Mouse (Mus musculus) kidney, adult 2 months (tissue): ENCODE results near the gene Pdss2. TPM values are rescaled to one million over a fixed set of nuclear protein-coding genes. Genes with fewer than 3 reads are reported as not detected.

Experiments
- DNase-seq: peaks from one replicate; pipeline ENCODE4 v3.0.0; 2021
- H3K27ac ChIP-seq: fragments of 200-500 bp; 2 replicates; pipeline ENCODE4 v1.5.1; 2012; ENCODE audit warnings: low read depth, low read length, control low read depth, inconsistent platforms; ENCODE audit not compliant: insufficient read depth
- H3K27me3 ChIP-seq: fragments of 200-500 bp; replicated peaks from 2 replicates; pipeline ENCODE4 v1.6.1; 2012; ENCODE audit warnings: mild to moderate bottlenecking, moderate library complexity, low read length, inconsistent platforms; ENCODE audit not compliant: control insufficient read depth, insufficient read depth
- H3K36me3 ChIP-seq: fragments of 200-500 bp; 2 replicates; pipeline ENCODE4 v1.6.1; 2012; ENCODE audit warnings: mild to moderate bottlenecking, moderate library complexity, low read length, inconsistent platforms; ENCODE audit not compliant: control insufficient read depth, insufficient read depth
- H3K4me1 ChIP-seq: fragments of 200-500 bp; 2 replicates; pipeline ENCODE4 v1.6.1; 2011; ENCODE audit warnings: low read length; ENCODE audit not compliant: control insufficient read depth, insufficient read depth
- H3K4me3 ChIP-seq: fragments of 200-500 bp; 2 replicates; pipeline ENCODE4 v1.5.1; 2011; ENCODE audit warnings: mild to moderate bottlenecking, low read depth, low read length, control low read depth; ENCODE audit not compliant: insufficient read depth
- CTCF ChIP-seq: fragments of 200-500 bp; conservative IDR thresholded peaks from 2 replicates; pipeline ENCODE4 v1.5.1; 2011; ENCODE audit warnings: low read depth, mild to moderate bottlenecking, control low read depth, low read length, moderate library complexity, mixed read lengths; ENCODE audit not compliant: insufficient read depth, insufficient read length
- POLR2A ChIP-seq: fragments of 200-500 bp; IDR thresholded peaks from one replicate; pipeline ENCODE4 v1.6.1; 2011; ENCODE audit warnings: low read depth, low read length, control low read depth
- WGBS: fragments of 180-500 bp; shearing (Covaris S2); methylation state at CpG from one replicate; pipeline ENCODE4 v1.1.7; 2018; 5-methylcytosine and 5-hydroxymethylcytosine counted together
- polyA plus RNA-seq: library from polyadenylated mRNA; depleted of rRNA; stranded (reverse); fragments of >200 nt; gene quantifications from 2 replicates; pipeline ENCODE4 v1.2.3, GENCODE M21; 2012

Gene Pdss2
- polyA plus RNA-seq, 1 experiment, result 16.8 TPM

DNA sequence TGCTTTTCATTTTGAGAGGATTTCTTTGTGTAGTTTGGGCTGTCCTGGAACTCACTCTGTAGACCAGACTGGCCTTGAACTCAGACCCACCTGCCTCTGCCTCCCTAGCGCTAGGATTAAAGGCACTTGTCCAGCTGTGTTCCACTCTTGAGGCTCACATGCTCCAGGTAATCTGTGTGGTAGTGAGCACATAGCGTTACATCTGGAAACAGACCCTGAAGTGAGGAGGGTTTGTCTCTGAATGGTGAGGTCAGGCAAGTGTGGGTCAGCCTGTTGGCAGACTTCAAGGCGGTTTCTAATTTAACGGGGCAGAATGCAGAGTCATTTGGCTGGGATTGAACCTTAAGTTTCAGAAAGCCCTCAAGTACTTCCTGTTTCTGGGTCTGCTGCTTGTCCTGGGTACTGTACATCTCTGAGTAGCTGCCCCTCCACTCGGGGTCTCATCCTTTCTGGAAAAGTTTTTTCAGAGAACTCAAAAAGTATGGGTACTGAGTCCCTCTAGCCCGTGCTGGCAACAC, 264.5 kb downstream of the Pdss2 start:
- Histone ChIP-seq H3K27me3 (no peaks in the 10 kb centered on the region), H3K36me3 (no peaks in the 10 kb centered on the region), H3K4me1 (peaks cover 26% of the 10 kb centered on the region), H3K27ac (no peak overlapping the region), H3K4me3 (no peak overlapping the region)
- no peak for DNase-seq
- TF ChIP-seq POLR2A (no peak), CTCF (no peak)
- WGBS, result 68% methylated on average over 6 of the region's 6 CpGs

DNA sequence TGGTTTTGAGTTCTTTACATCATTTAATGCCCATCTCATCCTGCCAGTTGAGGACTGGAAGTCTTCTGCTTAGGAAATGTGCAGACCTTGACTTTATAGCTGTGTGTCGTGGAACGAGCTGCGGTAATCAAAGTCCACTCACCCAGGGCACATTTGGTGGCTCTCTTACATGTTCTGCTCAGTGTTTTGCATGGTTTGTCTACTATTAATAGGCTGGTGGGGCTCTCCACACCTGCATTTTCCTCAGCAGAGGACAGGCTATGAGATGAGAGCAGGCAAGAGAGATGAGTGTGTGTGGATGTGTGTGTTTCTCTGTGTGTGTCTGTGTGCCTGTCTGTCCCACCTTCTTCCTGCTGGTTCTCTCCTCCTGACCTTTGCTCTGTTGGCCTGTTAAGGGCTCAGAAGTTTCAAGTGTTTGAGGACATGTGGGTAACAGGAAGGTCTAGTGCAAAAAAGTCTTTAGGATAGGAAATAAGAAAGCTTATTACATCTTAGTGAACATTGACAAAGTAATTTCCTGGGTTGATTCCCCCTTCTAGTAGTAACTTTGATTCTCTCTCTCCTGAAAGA, 266.2 kb downstream of the Pdss2 start:
- no peaks in the 10 kb centered on the region for H3K27me3 ChIP-seq
- H3K36me3 ChIP-seq, result no peaks in the 10 kb centered on the region
- H3K27ac ChIP-seq, result peak overlapping the region; percentile 55; the same call in 1 of the 2 replicates
- 44% methylated on average over 3 of the region's 3 CpGs for WGBS
- TF ChIP-seq CTCF (no peak), POLR2A (no peak)
- H3K4me1 ChIP-seq, result peaks cover 31% of the 10 kb centered on the region
- H3K4me3 ChIP-seq, result no peak overlapping the region
- peak; percentile 69 for DNase-seq

DNA sequence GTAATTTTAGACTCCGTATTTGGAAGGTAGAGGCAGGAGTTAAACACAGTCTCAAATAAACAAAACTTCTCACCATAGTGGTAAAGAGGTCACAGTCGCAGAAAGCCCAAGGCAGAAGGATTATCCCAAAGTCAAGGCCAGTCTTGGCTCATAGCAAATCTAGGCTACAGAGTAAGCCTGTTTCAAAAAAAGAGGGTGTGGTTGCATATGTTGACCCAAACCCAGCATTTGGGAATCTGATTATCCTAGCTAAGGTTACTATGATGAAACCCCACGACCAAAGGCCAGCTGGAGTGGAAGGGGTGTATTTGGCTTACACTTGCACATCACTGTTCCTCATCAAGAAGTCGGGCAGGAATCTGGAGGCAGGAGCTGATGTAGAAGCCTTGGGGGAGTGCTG, 267.0 kb downstream of the Pdss2 start:
- no peak for TF ChIP-seq POLR2A
- no peak for TF ChIP-seq CTCF
- no peak for DNase-seq
- Histone ChIP-seq H3K36me3 (no peaks in the 10 kb centered on the region), H3K27ac (no peak overlapping the region), H3K4me1 (peaks cover 31% of the 10 kb centered on the region), H3K4me3 (no peak overlapping the region), H3K27me3 (no peaks in the 10 kb centered on the region)
- WGBS, result 82% methylated on average over 4 of the region's 4 CpGs

DNA sequence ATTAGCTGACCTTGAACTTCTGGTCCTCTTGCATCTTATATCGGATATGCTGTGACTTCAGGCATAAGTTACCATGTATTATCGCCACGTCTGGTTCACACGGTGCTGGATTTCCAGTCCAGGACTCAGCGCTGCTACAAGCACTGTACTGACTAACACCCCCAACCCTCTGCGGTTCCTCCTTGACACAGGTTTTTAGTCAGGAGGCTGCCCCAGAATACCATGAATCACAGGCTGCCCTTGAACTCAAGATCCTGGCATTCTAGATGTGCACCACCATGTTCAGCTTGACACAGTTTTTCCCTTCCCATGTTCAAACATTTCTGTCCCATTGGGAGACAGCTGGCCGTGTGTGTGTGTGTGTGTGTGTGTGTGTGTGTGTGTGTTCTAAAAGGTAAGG, 267.9 kb downstream of the Pdss2 start:
- Histone ChIP-seq H3K4me1 (peaks cover 25% of the 10 kb centered on the region), H3K27ac (peak overlapping the region; percentile 12)
- DNase-seq, result no peak

DNA sequence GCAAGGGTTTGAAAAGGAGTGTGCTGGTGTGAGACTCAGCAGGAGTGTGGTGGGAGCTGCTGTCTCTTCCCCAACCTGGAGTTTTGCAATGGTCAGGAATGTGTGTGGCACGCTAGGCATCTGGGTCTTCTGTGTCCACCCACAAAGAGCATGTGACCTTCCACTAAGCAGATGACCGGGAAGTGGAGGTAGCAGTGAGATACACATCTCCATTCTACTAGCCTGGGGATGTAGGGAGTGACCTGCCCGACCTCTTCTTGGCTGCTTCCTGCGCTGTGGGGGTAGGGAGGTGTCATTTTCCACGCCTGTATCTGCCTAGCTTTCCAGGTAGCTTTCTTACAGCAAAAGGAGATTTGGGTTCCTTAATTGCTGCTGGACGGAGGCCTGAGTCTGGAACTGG, 268.3 kb downstream of the Pdss2 start:
- TF ChIP-seq POLR2A, result no peak
- no peak for TF ChIP-seq CTCF
- DNase-seq, result peak; percentile 65
- WGBS, result 13% methylated on average over 6 of the region's 6 CpGs
- no peaks in the 10 kb centered on the region for H3K27me3 ChIP-seq
- peak overlapping the region; percentile 32 for H3K27ac ChIP-seq
- no peaks in the 10 kb centered on the region for H3K36me3 ChIP-seq
- no peak overlapping the region for H3K4me3 ChIP-seq
- peaks cover 25% of the 10 kb centered on the region for H3K4me1 ChIP-seq

More for the DNA sequence above, 267.9 kb downstream of the Pdss2 start:
- H3K27me3 ChIP-seq, result no peaks in the 10 kb centered on the region
- WGBS, result 83% methylated on average over 7 of the region's 7 CpGs
- no peaks in the 10 kb centered on the region for H3K36me3 ChIP-seq
- no peak overlapping the region for H3K4me3 ChIP-seq
- no peak for TF ChIP-seq CTCF
- TF ChIP-seq POLR2A, result no peak

DNA sequence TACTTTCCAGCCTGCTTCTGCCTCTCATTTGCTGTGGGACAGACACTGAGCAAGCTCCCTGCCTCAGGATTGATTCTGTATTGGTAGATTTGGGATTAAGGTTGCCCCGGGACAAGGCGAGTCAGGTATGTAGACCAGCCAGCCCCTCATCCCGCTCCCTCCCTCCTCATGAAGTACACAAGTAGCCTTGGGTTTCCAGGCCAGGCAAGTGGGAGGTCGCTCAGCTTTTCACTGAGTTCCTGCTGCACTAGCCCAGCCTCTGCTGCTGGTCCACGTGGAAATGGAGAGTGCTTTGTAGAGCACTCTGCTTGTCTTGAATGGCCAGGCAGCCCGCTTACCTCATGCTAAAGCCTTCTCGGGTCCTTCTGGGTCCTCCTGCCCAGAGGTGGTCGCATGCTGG, 268.7 kb downstream of the Pdss2 start:
- TF ChIP-seq POLR2A, result no peak
- TF ChIP-seq CTCF, result no peak
- Histone ChIP-seq H3K4me1 (peaks cover 25% of the 10 kb centered on the region), H3K27me3 (no peaks in the 10 kb centered on the region), H3K4me3 (no peak overlapping the region), H3K36me3 (no peaks in the 10 kb centered on the region), H3K27ac (peak overlapping the region; percentile 70)
- no peak for DNase-seq
- WGBS, result 60% methylated on average over 8 of the region's 8 CpGs

DNA sequence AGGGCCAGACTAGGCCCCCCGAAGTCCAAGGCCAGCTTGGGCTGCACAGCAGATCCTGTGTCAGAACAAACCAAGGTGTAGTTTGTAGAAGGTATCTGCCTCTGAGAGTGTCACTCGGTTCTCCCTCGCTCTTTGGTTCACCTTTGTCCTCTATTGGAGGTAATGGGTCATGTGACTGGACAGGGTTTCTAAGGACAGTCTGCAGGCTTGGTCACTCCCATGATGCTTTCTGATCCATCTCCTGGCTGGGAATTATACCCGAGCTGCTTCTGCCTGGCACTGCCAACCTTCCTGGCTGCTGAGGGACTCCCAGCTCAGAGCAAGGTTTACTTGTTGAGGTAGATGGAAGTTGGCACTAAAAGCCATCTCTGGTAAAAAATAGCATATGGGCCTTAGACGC, 269.6 kb downstream of the Pdss2 start:
- H3K36me3 ChIP-seq, result no peaks in the 10 kb centered on the region
- WGBS, result 52% methylated on average over 5 of the region's 5 CpGs
- TF ChIP-seq POLR2A, result no peak
- no peak for TF ChIP-seq CTCF
- DNase-seq, result peak; percentile 92
- peaks cover 25% of the 10 kb centered on the region for H3K4me1 ChIP-seq
- H3K27ac ChIP-seq, result peak overlapping the region; percentile 70
- no peak overlapping the region for H3K4me3 ChIP-seq
- no peaks in the 10 kb centered on the region for H3K27me3 ChIP-seq
